Mouse (Mus musculus) activated CD4-positive, CD25-positive, alpha-beta regulatory T cell, adult 9 weeks (primary cell): ENCODE measurements around the gene Pigo. TPM values are rescaled to one million over a fixed set of nuclear protein-coding genes. Genes with fewer than 3 reads are reported as not detected.

ENCODE experiments used
- polyA plus RNA-seq: library from polyadenylated mRNA; unstranded; fragments of 100-300 nt; shearing (Covaris generic); gene quantifications from one replicate; pipeline ENCODE4 v1.2.1, GENCODE M21; 2017

Gene Pigo
- polyA plus RNA-seq, result 45.9 TPM

DNA sequence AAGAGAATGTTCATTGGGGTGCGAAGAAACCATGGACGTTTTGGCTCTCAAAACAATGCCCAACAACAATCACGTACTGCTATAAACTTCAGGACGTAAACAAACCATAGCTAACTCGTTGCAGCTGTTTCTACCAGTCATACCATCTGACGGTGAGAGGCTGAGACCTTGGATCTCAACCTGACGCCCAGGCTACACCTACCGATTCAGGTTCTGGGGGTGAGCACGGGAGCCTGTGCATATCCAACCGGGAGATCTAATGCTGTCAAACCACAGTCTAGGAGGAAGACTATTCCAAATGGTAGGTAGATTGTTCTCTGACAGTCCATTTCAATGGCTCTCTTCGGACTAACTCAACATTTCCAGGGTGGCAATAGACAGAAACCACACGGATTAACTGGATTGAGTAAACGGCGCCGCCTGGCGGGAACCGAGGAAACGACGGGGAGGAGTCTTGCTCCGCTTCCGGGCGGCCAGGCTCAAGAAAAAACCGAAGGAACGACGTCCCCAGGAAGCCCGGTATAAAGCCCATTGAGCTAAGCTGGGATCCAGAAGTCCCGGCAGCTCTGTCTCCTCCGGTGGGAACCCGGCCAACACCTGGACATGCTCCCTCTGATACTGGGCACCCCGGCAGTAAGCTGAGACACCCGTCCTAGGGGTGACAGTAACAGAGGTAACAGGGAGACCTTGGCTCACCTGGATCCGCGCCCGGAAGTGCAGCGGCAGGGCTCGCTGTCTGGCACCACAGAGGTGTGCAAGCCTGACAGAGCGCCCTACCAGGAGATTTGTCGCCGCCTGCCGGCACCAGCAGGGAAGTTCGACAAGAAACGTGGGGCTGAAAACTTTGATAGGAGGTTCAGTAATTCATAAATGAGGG lies at the start of gene Pigo:
Gene Pigo, minus strand, starts transcription at position 736 of the 877 bp plus-strand sequence.

DNA sequence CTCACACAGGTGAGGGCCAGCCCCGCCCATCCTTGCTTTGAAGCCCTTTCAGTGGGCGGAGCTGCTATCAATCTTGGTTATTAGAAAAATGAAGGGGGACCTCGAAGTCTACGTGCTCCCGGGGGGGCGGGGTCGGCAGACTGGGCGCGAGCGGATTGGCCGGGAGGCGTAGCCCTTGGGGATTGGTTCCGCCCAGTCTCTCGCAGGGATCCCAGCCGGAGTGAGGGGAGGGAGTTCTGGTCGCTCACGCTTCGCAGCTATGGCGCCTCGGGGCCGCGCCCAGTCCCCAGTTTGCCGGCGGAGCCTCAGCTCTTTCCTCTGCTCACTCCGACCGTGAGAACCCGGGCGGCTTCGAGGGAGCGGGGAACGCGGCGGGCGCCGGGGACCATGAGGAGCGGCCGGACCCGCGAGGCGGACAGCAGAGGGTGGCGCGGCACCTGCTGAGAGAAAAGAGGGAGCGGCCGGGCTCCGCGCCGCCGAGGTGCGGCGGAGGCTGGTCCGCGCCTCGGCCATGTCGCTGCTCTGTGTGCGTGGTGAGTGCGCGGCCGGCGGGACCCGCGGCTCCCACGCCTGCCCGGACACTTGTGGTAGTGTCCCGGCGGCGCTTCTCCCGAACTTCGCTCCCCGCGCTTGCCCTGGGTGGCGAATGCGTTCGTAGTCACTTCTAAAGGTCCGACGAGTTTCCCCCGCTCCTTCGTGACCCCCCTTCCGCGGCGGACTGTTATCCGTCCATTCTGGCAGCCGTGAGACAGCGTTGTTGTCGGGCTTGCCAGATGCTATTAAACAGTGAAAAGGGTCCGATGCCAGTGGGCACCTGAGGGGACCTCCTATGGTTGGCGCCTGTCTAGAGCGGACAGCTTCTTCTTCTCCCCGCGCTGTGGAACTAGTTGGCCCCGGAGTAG lies 33.4 kb upstream of the Pigo start, which contains the start of gene Unc13b:
Gene Unc13b, plus strand, starts transcription at position 201 of the 902 bp plus-strand sequence.

DNA sequence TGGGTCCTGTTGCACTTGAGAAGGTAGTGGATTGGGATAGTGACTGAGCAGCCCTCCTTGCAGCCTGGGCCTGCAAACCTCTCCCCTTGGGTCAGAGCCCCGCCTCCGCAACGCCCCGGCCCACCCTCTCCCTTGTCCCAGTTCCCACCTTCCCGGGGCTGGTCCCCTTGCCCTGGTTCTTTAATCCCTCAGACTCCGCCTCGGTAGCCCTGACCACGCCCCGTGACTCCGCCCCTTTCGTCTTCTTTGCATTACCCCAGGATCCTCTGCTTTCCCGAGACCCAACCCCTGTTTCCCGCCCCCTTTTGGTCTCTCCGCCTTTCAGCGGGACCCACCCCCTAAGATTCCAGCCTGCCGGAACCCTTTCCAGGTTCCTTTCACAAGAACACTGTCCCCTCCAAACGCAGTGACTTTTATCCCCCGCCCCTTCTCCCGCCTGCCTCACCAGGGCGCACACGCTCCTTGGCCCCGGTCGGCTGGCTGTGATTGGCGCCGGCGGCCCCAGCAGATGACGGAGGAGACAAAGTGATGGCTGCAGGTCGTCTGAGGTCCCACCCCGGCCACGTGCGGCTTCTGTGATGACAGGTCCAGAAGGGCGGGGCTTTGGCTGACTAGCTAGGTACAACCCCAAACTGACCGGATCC lies 20.2 kb upstream of the Pigo start, which contains the start of gene Fam214b:
Gene Fam214b, minus strand, starts transcription at position 562 of the 644 bp plus-strand sequence.

DNA sequence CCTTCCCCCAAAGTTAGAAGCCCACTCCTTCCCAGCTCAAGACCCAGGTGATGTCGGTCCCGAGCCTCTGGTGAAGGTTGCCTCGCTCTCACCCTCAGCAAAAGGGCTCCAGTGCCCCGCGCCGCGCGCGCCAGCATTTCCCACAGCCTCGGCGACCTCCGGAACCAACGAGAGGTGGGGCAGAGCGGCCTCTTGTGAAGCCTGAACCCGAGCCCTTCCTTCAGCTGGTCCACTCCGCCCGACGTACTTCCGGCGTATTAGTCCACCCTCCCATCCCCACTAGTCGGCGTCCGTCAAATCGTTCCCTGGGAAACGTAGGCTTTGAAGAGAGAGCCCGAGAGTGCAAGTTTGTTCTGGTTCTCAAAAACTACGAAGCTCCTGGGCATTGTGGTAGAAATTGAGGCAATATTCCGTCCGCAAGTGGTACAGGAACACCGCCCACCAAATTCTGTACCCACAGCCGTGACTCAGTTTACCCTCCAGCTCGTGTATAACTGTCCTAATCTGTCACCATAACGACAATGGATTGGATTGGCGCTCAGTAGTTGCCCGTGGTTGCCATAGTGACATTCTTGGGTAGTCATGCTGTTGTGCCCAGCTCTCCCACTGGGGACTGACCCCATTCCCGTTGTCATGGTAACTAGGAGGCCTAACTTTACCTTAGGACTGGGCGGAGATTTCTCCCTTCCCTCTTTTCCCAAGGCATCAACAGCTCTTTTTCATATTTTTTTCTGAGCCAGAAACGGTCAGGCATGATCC lies 5.8 kb upstream of the Pigo start, which contains the start of gene Stoml2:
Gene Stoml2, minus strand, starts transcription at position 474 of the 759 bp plus-strand sequence.

DNA sequence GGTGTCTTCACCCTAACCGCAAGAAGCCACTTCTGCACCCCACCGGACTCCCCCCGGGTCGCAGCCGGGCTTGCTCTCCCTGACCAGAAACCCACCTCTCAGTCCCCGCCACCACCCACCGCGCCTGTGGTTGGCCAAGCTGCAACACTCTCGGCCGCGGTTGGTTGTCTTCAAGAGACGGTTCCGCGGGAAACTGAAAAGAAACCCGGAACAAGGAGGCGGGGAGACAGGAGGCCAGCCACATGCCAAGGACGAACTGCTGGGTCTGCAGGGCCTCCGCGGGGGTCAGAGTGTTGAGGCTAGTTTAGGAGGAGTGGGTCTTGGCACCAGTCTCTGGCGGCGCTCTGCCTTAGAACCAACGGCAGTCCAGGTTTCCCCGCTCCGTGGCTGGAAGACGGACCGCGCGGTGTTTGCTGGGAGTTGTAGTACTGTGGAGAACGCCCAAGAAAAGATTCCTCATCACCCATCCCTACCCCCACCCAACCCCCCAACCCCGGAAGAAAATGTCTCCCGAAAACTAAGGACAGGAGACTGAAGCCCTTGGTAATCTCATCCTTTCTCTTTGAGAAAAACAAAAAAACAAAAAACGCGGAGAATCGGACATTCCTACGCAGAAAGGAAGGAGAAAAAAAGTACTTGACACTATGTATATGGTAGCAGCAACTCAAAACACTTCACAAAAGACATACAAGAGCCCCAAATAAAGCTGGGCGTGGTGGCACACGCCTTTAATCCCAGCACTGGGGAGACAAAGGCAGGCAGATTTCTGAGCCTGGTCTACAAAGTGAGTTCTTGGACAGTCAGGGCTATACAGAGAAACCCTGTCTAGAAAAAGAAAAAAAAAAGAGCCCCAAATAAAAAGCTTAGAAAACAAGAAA lies 15.2 kb downstream of the Pigo start, which contains the start of gene Fancg:
Gene Fancg, minus strand, starts transcription at position 346 of the 878 bp plus-strand sequence.

DNA sequence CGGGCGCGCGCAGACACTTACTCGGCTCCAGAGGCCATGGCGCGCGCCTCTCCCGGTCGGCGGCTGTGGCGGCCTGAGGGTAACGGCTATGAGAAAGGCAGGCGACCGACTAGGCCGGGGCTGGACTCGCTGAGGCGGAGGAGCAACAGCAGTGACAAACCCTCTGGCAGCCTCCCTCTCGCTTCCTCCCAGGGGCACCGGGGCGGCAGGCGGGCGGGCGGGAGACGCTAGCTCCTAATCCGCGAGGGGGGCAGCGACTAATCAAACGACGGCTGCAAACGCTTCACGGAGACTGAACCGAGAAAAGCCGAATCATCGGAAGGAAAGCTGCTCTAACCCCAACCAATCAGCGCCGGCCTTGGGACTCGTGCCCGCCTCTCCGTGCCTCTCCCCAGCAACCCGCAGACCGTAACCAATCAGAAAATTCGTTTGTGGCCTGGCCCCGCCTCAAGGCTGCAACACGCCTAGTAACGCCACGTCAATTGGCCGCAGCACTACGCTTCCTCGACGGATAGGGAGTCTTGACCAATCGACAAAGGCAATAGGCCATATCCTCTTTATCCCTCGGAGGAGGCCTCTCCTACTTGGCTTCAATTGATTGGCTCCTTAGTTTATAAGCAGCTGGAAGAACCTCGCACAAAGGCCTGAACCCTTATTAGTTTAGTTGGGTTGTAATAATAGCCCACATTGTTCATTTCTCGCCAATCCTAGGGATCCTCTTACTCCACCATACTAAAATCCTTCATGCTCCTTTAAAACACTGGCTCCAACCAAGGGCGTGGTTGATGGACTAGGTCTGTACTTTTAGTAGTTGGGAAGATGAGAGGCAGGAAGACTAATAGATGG lies 25.3 kb downstream of the Pigo start, which contains the start of gene Vcp:
Gene Vcp, minus strand, starts transcription at position 367 of the 846 bp plus-strand sequence.

DNA sequence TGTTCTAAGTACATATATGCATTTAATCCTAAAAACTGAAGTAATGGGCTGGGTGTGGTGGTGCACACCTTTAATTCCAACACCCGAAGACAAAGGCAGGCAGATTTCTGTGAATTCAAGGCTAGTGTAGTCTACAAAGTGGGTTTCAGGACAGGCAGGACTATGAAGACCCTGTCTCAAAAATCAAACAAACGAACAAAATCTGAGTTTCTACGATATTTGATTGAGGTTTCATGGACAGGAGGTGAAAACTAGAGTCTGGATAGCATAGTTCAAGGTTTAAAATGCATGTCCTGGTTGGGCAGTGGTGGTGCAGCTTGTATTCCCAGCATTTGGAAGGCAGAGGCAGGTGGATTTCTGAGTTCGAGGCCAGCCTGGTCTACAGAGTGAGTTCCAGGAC lies 56.3 kb downstream of the Pigo start, which contains the start of gene 1700022I11Rik:
Gene 1700022I11Rik, plus strand, starts transcription at position 301 of the 400 bp plus-strand sequence.

Other genes starting within 250 kb of the Pigo start
- not detected for gene Fam205a1, start 171.9 kb downstream of the Pigo start, polyA plus RNA-seq
- not detected for gene Gm12394, start 169.0 kb downstream of the Pigo start, polyA plus RNA-seq
- gene Fam205c, start 151.6 kb downstream of the Pigo start, polyA plus RNA-seq, result not detected
- gene Phf24, start 109.2 kb downstream of the Pigo start, polyA plus RNA-seq, result 0.31 TPM
- gene Dnajb5, start 76.0 kb downstream of the Pigo start, polyA plus RNA-seq, result 12.5 TPM
- not detected for gene 1700022I11Rik, start 56.2 kb downstream of the Pigo start, polyA plus RNA-seq
- gene Vcp, start 25.3 kb downstream of the Pigo start, polyA plus RNA-seq, result 436 TPM
- gene Fancg, start 15.3 kb downstream of the Pigo start, polyA plus RNA-seq, result 34.4 TPM
- gene Stoml2, start 5.9 kb upstream of the Pigo start, polyA plus RNA-seq, result 171 TPM
- gene Fam214b, start 20.4 kb upstream of the Pigo start, polyA plus RNA-seq, result 12.3 TPM
- gene Unc13b, start 33.1 kb upstream of the Pigo start, polyA plus RNA-seq, result 0.48 TPM
- 0.07 TPM for gene Atp8b5, start 241.3 kb upstream of the Pigo start, polyA plus RNA-seq